Mouse (Mus musculus) CD4-positive, CD25-positive, alpha-beta regulatory T cell (primary cell): Measurements from ENCODE around the gene Maged2. TPM values are rescaled to one million over a fixed set of nuclear protein-coding genes. Genes with fewer than 3 reads are reported as not detected.

Source experiments
- polyA plus RNA-seq: library from polyadenylated mRNA; unstranded; fragments of 100-300 nt; shearing (Covaris generic); gene quantifications from one replicate; pipeline ENCODE4 v1.2.1, GENCODE M21; 2017

Gene Maged2
- polyA plus RNA-seq = 24.0 TPM

GRCm38 (mm10) chrX:150814139-150814469 is at the start of gene Maged2:
Gene Maged2 (minus strand): TSS chrX:150814345.

Other genes starting within 250 kb of the Maged2 start
- gene Pfkfb1, start 226.1 kb downstream of the Maged2 start, polyA plus RNA-seq = 5.9 TPM
- 16.3 TPM for gene Apex2, start 224.5 kb downstream of the Maged2 start, polyA plus RNA-seq
- 0.19 TPM for gene Tro, start 156.8 kb downstream of the Maged2 start, polyA plus RNA-seq
- gene Gnl3l, start 203.0 kb upstream of the Maged2 start, polyA plus RNA-seq = 19.8 TPM
- 0.51 TPM for gene Fgd1, start 231.8 kb upstream of the Maged2 start, polyA plus RNA-seq